Mouse (Mus musculus): ENCODE data around the gene G3bp2.
A peak's percentile ranks its signal among the peaks of the same experiment; 100 is the strongest.
"Not testable (repeated sequence)": the region's sequence is repeated elsewhere in the genome, so short reads cannot be mapped to it uniquely, and the experiment has no call there.

G3bp2 gene

GRCm38 (mm10) chr5:92083417-92084038, at the start of gene G3bp2:
TSS of gene G3bp2 (minus strand) at chr5:92083719.
- DNase-seq (ENCODE audit: low spot score), result peak; percentile 98

GRCm38 (mm10) chr5:92133006-92133405, 49.5 kb upstream of the G3bp2 start:
- not testable (repeated sequence) for DNase-seq (ENCODE audit: low spot score)

- DNase-seq (ENCODE audit: low spot score), result no peak
These were observed 48.6 kb upstream of the G3bp2 start for GRCm38 (mm10) chr5:92132127-92132526.

GRCm38 (mm10) chr5:92130040-92130682, 46.6 kb upstream of the G3bp2 start:
- no peak for DNase-seq (ENCODE audit: low spot score)

GRCm38 (mm10) chr5:92129321-92129768, 45.8 kb upstream of the G3bp2 start:
- no peak for DNase-seq (ENCODE audit: low spot score)

- DNase-seq (ENCODE audit: low spot score), result peak; percentile 81
These were observed 45.1 kb upstream of the G3bp2 start for GRCm38 (mm10) chr5:92128570-92128969.

GRCm38 (mm10) chr5:92127751-92128150, 44.2 kb upstream of the G3bp2 start:
- DNase-seq (ENCODE audit: low spot score), result no peak

GRCm38 (mm10) chr5:92127141-92127625, 43.7 kb upstream of the G3bp2 start:
- no peak for DNase-seq (ENCODE audit: low spot score)

GRCm38 (mm10) chr5:92125446-92125845, 41.9 kb upstream of the G3bp2 start:
- DNase-seq (ENCODE audit: low spot score), result no peak

- no peak for DNase-seq (ENCODE audit: low spot score)
These were observed 38.1 kb upstream of the G3bp2 start for GRCm38 (mm10) chr5:92121636-92122035.

GRCm38 (mm10) chr5:92117823-92118403, 34.4 kb upstream of the G3bp2 start:
- peak; percentile 81 for DNase-seq (ENCODE audit: low spot score)

GRCm38 (mm10) chr5:92114939-92115338, 31.4 kb upstream of the G3bp2 start:
- no peak for DNase-seq (ENCODE audit: low spot score)

- no peak for DNase-seq (ENCODE audit: low spot score)
These were observed 30.7 kb upstream of the G3bp2 start for GRCm38 (mm10) chr5:92114223-92114622.

- DNase-seq (ENCODE audit: low spot score), result no peak
These were observed 30.0 kb upstream of the G3bp2 start for GRCm38 (mm10) chr5:92113484-92113883.

- DNase-seq (ENCODE audit: low spot score), result peak; percentile 21
These were observed 29.1 kb upstream of the G3bp2 start for GRCm38 (mm10) chr5:92112585-92112984.

- no peak for DNase-seq (ENCODE audit: low spot score)
These were observed 28.7 kb upstream of the G3bp2 start for GRCm38 (mm10) chr5:92112175-92112574.

GRCm38 (mm10) chr5:92110818-92111355, 27.4 kb upstream of the G3bp2 start:
- DNase-seq (ENCODE audit: low spot score), result no peak

- no peak for DNase-seq (ENCODE audit: low spot score)
These were observed 23.8 kb upstream of the G3bp2 start for GRCm38 (mm10) chr5:92107282-92107681.

- no peak for DNase-seq (ENCODE audit: low spot score)
These were observed 23.0 kb upstream of the G3bp2 start for GRCm38 (mm10) chr5:92106327-92107125.

GRCm38 (mm10) chr5:92103816-92104415, 20.4 kb upstream of the G3bp2 start:
- DNase-seq (ENCODE audit: low spot score), result no peak

- no peak for DNase-seq (ENCODE audit: low spot score)
These were observed 19.5 kb upstream of the G3bp2 start for GRCm38 (mm10) chr5:92103062-92103461.

GRCm38 (mm10) chr5:92101601-92102000, 18.1 kb upstream of the G3bp2 start:
- no peak for DNase-seq (ENCODE audit: low spot score)

Measured in embryo, embryonic 10 days (tissue).